Mouse (Mus musculus) bone marrow macrophage, adult 2 months (primary cell): ENCODE measurements at regions not wholly inside any gene's neighbourhood (a gene's known extent, or its start where the extent isn't known, plus 50 kb on each side); places are given as distances from the start of the nearest gene placed in this dataset.

Source experiments
- H3K27ac ChIP-seq: 2 replicates; pipeline ENCODE4 v1.5.1; 2012; ENCODE audit warnings: low read depth, low read length; ENCODE audit not compliant: insufficient read depth
- H3K4me1 ChIP-seq: 2 replicates; pipeline ENCODE4 v1.6.1; 2012; ENCODE audit warnings: low read length; ENCODE audit not compliant: control insufficient read depth, insufficient read depth
- H3K4me3 ChIP-seq: 2 replicates; pipeline ENCODE4 v1.5.1; 2012; ENCODE audit warnings: mild to moderate bottlenecking, low read length, moderate library complexity; ENCODE audit not compliant: insufficient read depth
- CTCF ChIP-seq: IDR thresholded peaks from 2 replicates; pipeline ENCODE4 v1.5.1; 2012; ENCODE audit warnings: low read depth, mild to moderate bottlenecking, low read length, moderate library complexity
- POLR2A ChIP-seq: IDR thresholded peaks from 2 replicates; pipeline ENCODE4 v1.6.1; 2012; ENCODE audit warnings: mild to moderate bottlenecking, low read depth, low read length, borderline replicate concordance

- Histone ChIP-seq H3K27ac (no peak overlapping the region), H3K4me3 (no peak overlapping the region), H3K4me1 (peaks cover 21% of the 10 kb centered on the region)
- TF ChIP-seq POLR2A: no peak
- no peak for TF ChIP-seq CTCF
Observed at GRCm38 (mm10) chr13:99097606-99098545, 86.7 kb upstream of the Zfp366 start.

GRCm38 (mm10) chr13:99096837-99097236, 87.8 kb upstream of the Zfp366 start:
- no peak for TF ChIP-seq POLR2A
- no peak for TF ChIP-seq CTCF
- no peak overlapping the region for H3K4me3 ChIP-seq
- peaks cover 17% of the 10 kb centered on the region for H3K4me1 ChIP-seq
- no peak overlapping the region for H3K27ac ChIP-seq

GRCm38 (mm10) chr13:99095006-99095405, 89.6 kb upstream of the Zfp366 start:
- no peak overlapping the region for H3K4me3 ChIP-seq
- TF ChIP-seq POLR2A (no peak), CTCF (no peak)
- H3K27ac ChIP-seq: no peak overlapping the region
- H3K4me1 ChIP-seq: peaks cover 7% of the 10 kb centered on the region

- Histone ChIP-seq H3K4me3 (no peak overlapping the region), H3K4me1 (peaks cover under 1% of the 10 kb centered on the region), H3K27ac (no peak overlapping the region)
- TF ChIP-seq CTCF (no peak), POLR2A (no peak)
Observed at GRCm38 (mm10) chr13:99094221-99094620, 90.4 kb upstream of the Zfp366 start.

- peaks cover 1% of the 10 kb centered on the region; the same call in 1 of the 2 replicates for H3K4me1 ChIP-seq
- TF ChIP-seq POLR2A (no peak), CTCF (peak; percentile 54; the same call in 1 of the 2 replicates)
- no peak overlapping the region for H3K27ac ChIP-seq
Observed at GRCm38 (mm10) chr13:99093269-99093668, 91.4 kb upstream of the Zfp366 start.

GRCm38 (mm10) chr13:99092279-99092930, 92.2 kb upstream of the Zfp366 start:
- H3K4me1 ChIP-seq: peaks cover 6% of the 10 kb centered on the region
- H3K27ac ChIP-seq: no peak overlapping the region
- TF ChIP-seq CTCF (no peak), POLR2A (no peak)
- H3K4me3 ChIP-seq: no peak overlapping the region

More at GRCm38 (mm10) chr13:99093269-99093668, 91.4 kb upstream of the Zfp366 start:
- no peak overlapping the region for H3K4me3 ChIP-seq

GRCm38 (mm10) chr13:99091562-99092278, 92.9 kb upstream of the Zfp366 start:
- Histone ChIP-seq H3K4me1 (peaks cover 7% of the 10 kb centered on the region), H3K27ac (no peak overlapping the region), H3K4me3 (no peak overlapping the region)
- TF ChIP-seq CTCF (no peak), POLR2A (no peak)

GRCm38 (mm10) chr13:99090361-99090760, 94.3 kb upstream of the Zfp366 start:
- TF ChIP-seq CTCF: no peak
- TF ChIP-seq POLR2A: no peak
- H3K4me1 ChIP-seq: peaks cover 7% of the 10 kb centered on the region
- H3K4me3 ChIP-seq: no peak overlapping the region
- no peak overlapping the region for H3K27ac ChIP-seq

GRCm38 (mm10) chr13:99088285-99088684, 96.3 kb upstream of the Zfp366 start:
- H3K4me1 ChIP-seq: peaks cover 7% of the 10 kb centered on the region
- no peak overlapping the region for H3K4me3 ChIP-seq
- no peak overlapping the region for H3K27ac ChIP-seq
- no peak for TF ChIP-seq CTCF
- no peak for TF ChIP-seq POLR2A

- TF ChIP-seq CTCF: no peak
- TF ChIP-seq POLR2A: no peak
- H3K27ac ChIP-seq: no peak overlapping the region
- H3K4me1 ChIP-seq: peaks cover 5% of the 10 kb centered on the region; the same call in 1 of the 2 replicates
- no peak overlapping the region for H3K4me3 ChIP-seq
Observed at GRCm38 (mm10) chr13:99079331-99079761, 95.0 kb upstream of the 1700024P04Rik start.
